Comparison of ENCODE assay signal across 10 mouse cellular contexts in genomic region chr1:72400616-72401015, GRCm38 (mm10).
DNase-seq lines count a peak whose midpoint lies in the region; ATAC-seq and TF ChIP-seq lines count a peak whose summit lies in the region.
"Had no signal": no experiment of that assay in that cellular context is flagged by ENCODE, and none has a peak within 500 bp of the region (broad histone marks: within the 10 kb centered on the region; RNA-seq: fewer than 3 reads in every experiment).

No protein-coding gene starts in this region.

- H3K9ac ChIP-seq in kidney, embryonic 15.5 days, result no peak overlapping the region
- no peak overlapping the region for H3K9ac ChIP-seq in limb, embryonic 14.5 days (ENCODE audit: low read depth, low read length, severe bottlenecking)

- no peak for TF ChIP-seq POLR2A in limb, embryonic 14.5 days (IDR thresholded peaks at IDR 0.05; ENCODE audit: borderline replicate concordance, extremely low read depth, insufficient read depth, insufficient read length)

- no peaks in the 10 kb centered on the region for H3K9me3 ChIP-seq in kidney, embryonic 15.5 days (replicated peaks)
- H3K9me3 ChIP-seq in limb, embryonic 14.5 days (ENCODE audit: control insufficient read depth, low read length), result no peaks in the 10 kb centered on the region
- H3K9me3 ChIP-seq: megakaryocyte, embryonic 14.5 days had no signal

- H3K4me1 ChIP-seq in kidney, embryonic 15.5 days, result peaks cover 23% of the 10 kb centered on the region
- no peaks in the 10 kb centered on the region for H3K4me1 ChIP-seq in limb, embryonic 14.5 days (ENCODE audit: control insufficient read depth, insufficient read depth, low read length)
- H3K4me1 ChIP-seq: megakaryocyte, embryonic 14.5 days had no signal

- no peak overlapping the region for H3K4me3 ChIP-seq in kidney, embryonic 15.5 days (replicated peaks)
- no peak overlapping the region for H3K4me3 ChIP-seq in limb, embryonic 14.5 days (replicated peaks; ENCODE audit: low read length)
- H3K4me3 ChIP-seq: megakaryocyte, embryonic 14.5 days had no signal

- H3K27ac ChIP-seq in kidney, embryonic 15.5 days, result peak overlapping the region; percentile 33; the same call in 1 of the 2 replicates
- H3K27ac ChIP-seq in limb, embryonic 14.5 days (replicated peaks; ENCODE audit: low read depth, low read length), result no peak overlapping the region

- 67% methylated on average over 9 of the region's 9 CpGs for WGBS in kidney, embryonic 15.5 days
- WGBS in limb, embryonic 14.5 days, result 66% methylated on average over 9 of the region's 9 CpGs

- peaks cover 14% of the 10 kb centered on the region for H3K36me3 ChIP-seq in kidney, embryonic 15.5 days
- H3K36me3 ChIP-seq in limb, embryonic 14.5 days (ENCODE audit: control insufficient read depth, insufficient read depth, low read length), result peaks cover 8% of the 10 kb centered on the region

- no peak for ATAC-seq in kidney, embryonic 15.5 days (replicated peaks; ENCODE audit: low FRiP score)
- no peak for ATAC-seq in limb, embryonic 14.5 days (ENCODE audit: low FRiP score, low read depth)

- no peak overlapping the region for H3K4me2 ChIP-seq in kidney, embryonic 15.5 days
- no peak overlapping the region for H3K4me2 ChIP-seq in limb, embryonic 14.5 days (replicated peaks; ENCODE audit: low read depth, low read length, severe bottlenecking)

- H3K27me3 ChIP-seq in kidney, embryonic 15.5 days, result no peaks in the 10 kb centered on the region
- no peaks in the 10 kb centered on the region for H3K27me3 ChIP-seq in limb, embryonic 14.5 days (ENCODE audit: control insufficient read depth, insufficient read depth, low read length)

- DNase-seq in kidney, adult 11 months, result no peak
- peak; percentile 91 for DNase-seq in cerebellum, adult 11-12 months
- peak; percentile 95 to 96 for DNase-seq in cerebellum, postnatal 10 days
- peak; percentile 27 for DNase-seq in limb, embryonic 14.5 days (ENCODE audit: low spot score)
- no peak for DNase-seq in liver
- DNase-seq in spleen, postnatal 14 days (ENCODE audit: low spot score in 2 of 2), result no peak
- DNase-seq: gastrocnemius, postnatal 25 days; lung, adult 18-20 months had no signal

Comparison
In these comparisons a context has a peak if more than half of its experiments do, and no peak if none do; other contexts are left out.
1. DNase-seq: peak in cerebellum, adult 11-12 months (single experiment), cerebellum, postnatal 10 days (2 of 2) and limb, embryonic 14.5 days (single experiment); none in kidney, adult 11 months (single experiment), liver (single experiment) and spleen, postnatal 14 days (0 of 2).